Mouse (Mus musculus): ENCODE data around the gene Rnf121. TPM values are rescaled to one million over a fixed set of nuclear protein-coding genes. Genes with fewer than 3 reads are reported as not detected.

The Rnf121 gene
- polyA plus RNA-seq (2012; rRNA removed): 21.0 and 30.4 TPM in 2 replicates

DNA sequence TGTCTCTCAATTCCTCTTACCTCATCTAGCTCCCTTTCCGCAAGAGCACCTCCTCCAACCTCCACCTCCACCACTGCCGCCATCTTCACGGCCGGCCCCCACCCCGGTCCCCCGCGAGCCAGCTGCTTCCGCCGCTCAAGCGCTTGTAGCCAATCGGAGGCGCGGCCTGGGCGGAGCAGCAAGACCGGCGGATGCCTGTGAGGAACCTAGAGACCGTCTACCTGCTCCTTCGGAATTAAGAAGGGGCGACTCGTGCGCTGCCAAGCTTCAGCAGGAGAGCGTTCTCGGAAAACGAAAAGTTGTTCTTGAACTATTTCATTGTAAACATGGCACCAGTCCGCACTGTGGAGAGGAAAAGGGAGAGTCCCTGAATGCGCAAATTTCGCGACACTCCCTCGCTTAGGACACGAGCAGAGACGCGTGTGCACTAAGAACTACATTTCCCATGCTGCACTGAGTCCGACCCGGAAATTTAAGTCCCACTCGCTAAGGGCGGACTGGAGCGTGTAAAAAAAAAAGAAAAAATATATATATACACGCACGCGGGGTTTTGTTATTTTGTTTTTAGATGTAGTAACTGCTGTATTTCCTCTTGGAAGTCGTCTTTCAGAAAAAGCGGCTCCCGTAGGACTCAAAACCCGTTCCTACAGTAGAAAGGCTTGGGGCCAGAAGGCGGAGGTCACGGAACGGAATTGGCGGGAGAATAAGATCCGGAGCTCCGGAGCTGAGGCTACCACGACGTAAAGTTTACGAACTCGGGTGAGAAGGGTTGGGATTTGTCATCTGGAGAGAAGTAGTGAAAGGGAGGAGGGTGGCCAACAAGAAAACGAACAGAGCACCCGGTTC, at the start of gene Rnf121, which contains the start of the genes Xndc1 and Xntrpc:
Gene Rnf121 (minus strand): TSS at position 424 of the 846 bp plus-strand sequence.
Gene Xndc1 (plus strand): TSS at position 466 of the 846 bp plus-strand sequence.
Gene Xntrpc (plus strand): TSS at position 668 of the 846 bp plus-strand sequence.

DNA sequence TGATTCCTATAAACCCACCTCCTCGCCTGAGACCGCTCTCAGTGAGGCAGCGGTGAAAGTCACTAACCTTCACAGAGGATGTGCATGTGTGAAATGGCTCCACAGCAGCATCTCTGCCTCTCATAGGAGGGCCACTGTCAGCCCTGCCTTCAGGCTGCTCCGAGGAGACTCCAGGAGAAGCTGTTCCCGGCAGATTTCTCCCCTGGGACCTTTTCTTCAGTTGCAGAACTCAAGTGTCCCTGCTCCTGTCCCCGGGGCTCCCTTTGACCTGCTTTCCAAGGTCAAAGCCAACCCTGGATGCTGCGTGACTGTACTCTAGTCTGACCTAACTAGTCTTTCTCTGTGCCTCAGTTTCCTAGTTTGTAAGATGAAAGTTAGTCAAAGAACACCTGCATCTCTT, 43.9 kb upstream of the Rnf121 start, which contains the start of gene Art5:
Gene Art5 (minus strand): TSS at position 319 of the 400 bp plus-strand sequence.

DNA sequence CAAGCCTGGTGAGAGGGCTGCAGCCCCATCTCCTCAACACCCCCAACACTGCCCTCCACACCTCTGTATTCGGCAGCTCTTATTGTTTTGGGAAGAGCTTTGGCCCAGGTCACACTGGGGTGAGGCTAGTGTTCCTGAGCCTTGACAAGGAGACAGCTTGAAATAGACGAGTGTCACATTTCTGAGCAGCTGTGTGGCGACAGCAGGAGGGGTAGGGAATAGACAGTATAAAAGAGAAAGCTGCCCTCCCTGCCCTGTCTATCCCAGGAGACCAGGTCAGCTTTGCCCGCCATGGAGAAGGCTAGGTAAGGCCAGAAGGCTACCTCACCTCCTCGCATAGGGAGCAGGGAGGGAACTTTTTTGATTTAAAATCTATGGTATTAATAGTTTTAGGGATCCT, 36.2 kb upstream of the Rnf121 start, which contains the start of gene Art1:
Gene Art1 (plus strand): TSS at position 257 of the 400 bp plus-strand sequence.

DNA sequence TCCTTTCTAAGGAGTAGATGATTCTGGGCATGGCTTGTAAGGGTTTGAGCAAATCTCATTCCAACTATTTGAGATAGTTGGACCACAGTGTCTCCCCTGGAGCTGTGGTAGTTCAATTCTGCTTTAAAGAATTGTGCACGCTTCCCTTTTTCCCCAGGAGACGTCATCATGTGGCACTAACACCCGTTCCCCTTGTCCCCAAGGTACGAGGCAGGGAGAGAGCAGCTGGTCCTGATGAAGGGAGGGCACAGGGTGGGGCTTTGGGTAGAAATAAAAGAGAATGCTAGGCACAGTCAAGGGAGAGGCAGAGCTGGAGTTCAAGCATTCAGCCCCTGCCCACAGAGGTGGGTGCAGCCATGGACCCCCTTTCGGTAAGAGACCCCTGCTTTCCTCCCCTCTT, 17.5 kb upstream of the Rnf121 start, which contains the start of gene Trpc2:
Gene Trpc2 (plus strand): TSS at position 301 of the 400 bp plus-strand sequence.

DNA sequence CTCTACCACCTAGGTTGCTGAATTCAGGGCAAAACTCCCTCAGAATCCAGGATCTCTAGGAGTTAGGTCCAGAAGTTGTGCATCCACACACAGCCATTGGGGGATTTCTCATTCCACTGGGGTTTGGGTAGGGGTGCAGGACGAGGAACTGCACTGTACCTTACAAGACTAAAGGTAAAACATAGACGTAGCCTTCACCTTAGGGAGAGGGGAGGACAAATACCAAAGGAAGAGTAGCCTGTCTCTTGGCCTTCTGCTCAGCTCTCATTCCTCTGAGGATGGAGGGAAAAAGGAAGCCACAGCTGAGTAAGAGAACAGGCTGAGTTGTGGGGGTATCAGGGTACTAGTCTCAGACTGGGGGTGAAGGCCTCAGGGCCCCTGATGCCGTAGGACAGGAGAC, 46.7 kb downstream of the Rnf121 start, which contains the start of gene Il18bp:
Gene Il18bp (minus strand): TSS at position 101 of the 400 bp plus-strand sequence.

Other genes with a start within 250 kb of the Rnf121 start
- gene Phox2a, start 247.2 kb downstream of the Rnf121 start, polyA plus RNA-seq (2012; rRNA removed): 1.3 and 2.0 TPM in 2 replicates
- gene Inppl1, start 227.2 kb downstream of the Rnf121 start, polyA plus RNA-seq (2012; rRNA removed): 118 and 140 TPM in 2 replicates
- gene Folr2, start 208.3 kb downstream of the Rnf121 start, polyA plus RNA-seq (2012; rRNA removed): 10.6 and 14.3 TPM in 2 replicates
- 20.6 and 25.7 TPM in 2 replicates for gene Anapc15, start 201.8 kb downstream of the Rnf121 start, polyA plus RNA-seq (2012; rRNA removed)
- gene Folr1, start 194.7 kb downstream of the Rnf121 start, polyA plus RNA-seq (2012; rRNA removed): 1.1 and 1.2 TPM in 2 replicates
- 223 and 226 TPM in 2 replicates for gene Lamtor1, start 159.6 kb downstream of the Rnf121 start, polyA plus RNA-seq (2012; rRNA removed)
- 0.08 and 0.13 TPM in 2 replicates for gene Tomt, start 159.1 kb downstream of the Rnf121 start, polyA plus RNA-seq (2012; rRNA removed)
- gene Lrrc51, start 131.6 kb downstream of the Rnf121 start, polyA plus RNA-seq (2012; rRNA removed): 15.6 and 20.1 TPM in 2 replicates
- gene Numa1, start 131.4 kb downstream of the Rnf121 start, polyA plus RNA-seq (2012; rRNA removed): 82.1 and 93.1 TPM in 2 replicates
- 5.1 and 6.9 TPM in 2 replicates for gene Il18bp, start 46.8 kb downstream of the Rnf121 start, polyA plus RNA-seq (2012; rRNA removed)
- 12.3 and 12.9 TPM in 2 replicates for gene Xndc1, start within 50 bp of the Rnf121 start, polyA plus RNA-seq (2012; rRNA removed)
- gene Xntrpc, start 244 bp upstream of the Rnf121 start, polyA plus RNA-seq (2012; rRNA removed): 2.1 and 3.2 TPM in 2 replicates
- gene Trpc2, start 17.6 kb upstream of the Rnf121 start, polyA plus RNA-seq (2012; rRNA removed): not detected in 2 replicates
- 0.07 TPM in 1 of 2 replicates, not detected in the other for gene Art1, start 36.3 kb upstream of the Rnf121 start, polyA plus RNA-seq (2012; rRNA removed)
- 0.47 and 0.51 TPM in 2 replicates for gene Art5, start 44.0 kb upstream of the Rnf121 start, polyA plus RNA-seq (2012; rRNA removed)
- 0.67 and 0.78 TPM in 2 replicates for gene Chrna10, start 51.4 kb upstream of the Rnf121 start, polyA plus RNA-seq (2012; rRNA removed)
- 10.7 and 11.5 TPM in 2 replicates for gene Nup98, start 144.7 kb upstream of the Rnf121 start, polyA plus RNA-seq (2012; rRNA removed)
- 172 and 209 TPM in 2 replicates for gene Pgap2, start 144.7 kb upstream of the Rnf121 start, polyA plus RNA-seq (2012; rRNA removed)
- gene Rhog, start 190.6 kb upstream of the Rnf121 start, polyA plus RNA-seq (2012; rRNA removed): 70.9 and 80.7 TPM in 2 replicates
- 114 and 124 TPM in 2 replicates for gene Stim1, start 202.3 kb upstream of the Rnf121 start, polyA plus RNA-seq (2012; rRNA removed)